Mouse (Mus musculus): ENCODE results near the gene Sorbs1. TPM values are rescaled to one million over a fixed set of nuclear protein-coding genes. Genes with fewer than 3 reads are reported as not detected.

The Sorbs1 gene
- total and polyA plus RNA-seq, 3 experiments: 2.1 to 6.2 (median 3.6) TPM

DNA sequence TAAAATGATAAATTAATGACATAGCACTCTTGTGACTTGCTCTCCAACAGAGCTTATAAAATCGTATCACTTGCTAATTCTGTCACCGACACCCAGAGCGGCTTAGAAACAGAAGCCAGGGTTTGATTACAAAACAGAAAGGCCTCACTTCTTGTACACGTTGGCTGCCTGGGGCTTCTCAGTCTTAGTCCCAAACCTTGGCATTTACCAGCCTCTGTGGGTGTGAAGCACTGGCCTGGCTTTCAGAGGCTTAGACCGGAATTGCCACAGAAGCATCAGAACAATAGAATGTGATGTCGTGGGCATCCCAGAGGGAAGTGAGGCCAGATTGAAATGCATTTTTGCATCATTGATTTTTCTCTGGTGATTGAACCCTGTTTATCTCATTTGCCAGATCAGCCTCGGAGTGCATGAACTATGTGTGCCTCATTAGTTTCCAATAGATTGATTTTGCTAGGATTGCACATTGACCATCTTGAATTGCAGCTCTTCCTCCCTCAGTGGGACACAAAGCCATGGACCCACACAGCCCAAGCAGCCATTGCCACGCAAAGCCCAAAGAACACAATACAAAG is 9.9 kb upstream of the Sorbs1 start:
- dilution Hi-C loops (cut with MboI; ENCODE audit: extremely low pct_ligation_motif_present, extremely low pct_unique_long_range_greater_than_20kb, low sequenced_read_pairs) (no loop called here), in situ Hi-C loops (cut with MboI; ENCODE audit: low pct_ligation_motif_present, low pct_unique_long_range_greater_than_20kb, low sequenced_read_pairs) (no loop called here)

DNA sequence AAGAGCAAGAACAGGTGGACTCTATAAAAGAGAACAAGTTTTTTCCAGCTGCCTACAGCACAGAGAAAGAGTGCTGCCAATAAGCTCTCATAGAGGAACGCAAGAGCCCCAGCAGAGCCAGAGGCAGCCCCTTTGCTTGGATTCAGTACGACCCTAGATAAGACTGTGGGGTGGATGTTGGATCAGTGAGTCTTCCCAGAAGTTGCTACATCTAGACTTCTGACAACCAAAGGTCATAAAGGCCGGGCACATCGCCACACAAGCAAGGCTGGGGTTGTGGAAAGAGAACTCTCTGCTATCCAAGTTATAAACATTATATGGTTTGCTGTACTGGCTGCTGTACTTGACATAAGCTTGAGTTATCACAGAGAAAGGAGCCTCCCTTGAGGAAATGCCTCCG is 6.8 kb upstream of the Sorbs1 start:
- no peak overlapping the region for H3K4me3 ChIP-seq (replicated peaks in 1 of 3; ENCODE audit: low read depth in 2 of 3, low read length in 2 of 3, poor library complexity in 1 of 3)
- H3K27me3 ChIP-seq (replicated peaks): no peaks in the 10 kb centered on the region
- H3K4me1 ChIP-seq (ENCODE audit: control insufficient read depth in 1 of 2, insufficient read depth in 2 of 2): no peaks in the 10 kb centered on the region
- dilution Hi-C loops (cut with MboI; ENCODE audit: extremely low pct_ligation_motif_present, extremely low pct_unique_long_range_greater_than_20kb, low sequenced_read_pairs): no loop called here
- H3K79me2 ChIP-seq (replicated peaks; ENCODE audit: control insufficient read depth, extremely low read depth, insufficient read depth, poor library complexity, severe bottlenecking): no peaks in the 10 kb centered on the region
- DNase-seq (ENCODE audit: extremely low read depth): no peak
- no peaks in the 10 kb centered on the region for H3K9me3 ChIP-seq (replicated peaks; ENCODE audit: low read length)
- H3K27ac ChIP-seq (ENCODE audit: insufficient read depth, low read depth): no peak overlapping the region
- H3K9ac ChIP-seq (ENCODE audit: insufficient read depth, low read depth): no peak overlapping the region
- no peaks in the 10 kb centered on the region for H3K36me3 ChIP-seq (replicated peaks in 1 of 2; ENCODE audit: control insufficient read depth in 1 of 2, insufficient read depth in 1 of 2, low read length in 1 of 2)
- in situ Hi-C loops (cut with MboI; ENCODE audit: low pct_ligation_motif_present, low pct_unique_long_range_greater_than_20kb, low sequenced_read_pairs): no loop called here
- TF ChIP-seq E2F4 (IDR thresholded peaks at IDR 0.05; ENCODE audit: insufficient replicate concordance, low read depth, low read length) (no peak), NRF1 (IDR thresholded peaks at IDR 0.05; ENCODE audit: low read depth, low read length) (no peak), JUND (conservative IDR thresholded peaks at IDR 0.05; ENCODE audit: low read depth, low read length) (no peak), IRF4 (IDR thresholded peaks at IDR 0.05; ENCODE audit: low read depth, low read length) (no peak), RCOR1 (conservative IDR thresholded peaks at IDR 0.05; ENCODE audit: low read depth, low read length) (no peak), CHD2 (IDR thresholded peaks at IDR 0.05; ENCODE audit: low read length) (no peak)
- no peak overlapping the region for H3K4me2 ChIP-seq (ENCODE audit: insufficient read depth, low read depth, poor library complexity, severe bottlenecking)

More for the DNA sequence above, 9.9 kb upstream of the Sorbs1 start:
- Histone ChIP-seq H3K9me3 (replicated peaks; ENCODE audit: low read length) (no peaks in the 10 kb centered on the region), H3K4me1 (ENCODE audit: control insufficient read depth in 1 of 2, insufficient read depth in 2 of 2) (no peaks in the 10 kb centered on the region), H3K27ac (ENCODE audit: insufficient read depth, low read depth) (no peak overlapping the region), H3K36me3 (replicated peaks in 1 of 2; ENCODE audit: control insufficient read depth in 1 of 2, insufficient read depth in 1 of 2, low read length in 1 of 2) (no peaks in the 10 kb centered on the region), H3K9ac (ENCODE audit: insufficient read depth, low read depth) (no peak overlapping the region), H3K4me3 (replicated peaks in 1 of 3; ENCODE audit: low read depth in 2 of 3, low read length in 2 of 3, poor library complexity in 1 of 3) (no peak overlapping the region), H3K4me2 (ENCODE audit: insufficient read depth, low read depth, poor library complexity, severe bottlenecking) (no peak overlapping the region), H3K27me3 (replicated peaks) (no peaks in the 10 kb centered on the region), H3K79me2 (replicated peaks; ENCODE audit: control insufficient read depth, extremely low read depth, insufficient read depth, poor library complexity, severe bottlenecking) (no peaks in the 10 kb centered on the region)
- no peak for DNase-seq (ENCODE audit: extremely low read depth)
- TF ChIP-seq PAX5 (IDR thresholded peaks at IDR 0.05; ENCODE audit: low read length): no peak
- no peak for TF ChIP-seq MXI1 (IDR thresholded peaks at IDR 0.05; ENCODE audit: low read depth, low read length)
- no peak for TF ChIP-seq KAT2A (IDR thresholded peaks at IDR 0.05; ENCODE audit: insufficient replicate concordance, low read length)
- no peak for TF ChIP-seq HCFC1 (IDR thresholded peaks at IDR 0.05; ENCODE audit: low read depth, low read length)
- no peak for TF ChIP-seq BHLHE40 (IDR thresholded peaks at IDR 0.05; ENCODE audit: low read depth, low read length)
- no peak for TF ChIP-seq USF1 (IDR thresholded peaks at IDR 0.05; ENCODE audit: low read depth, low read length)
- no peak for TF ChIP-seq JUND (conservative IDR thresholded peaks at IDR 0.05; ENCODE audit: low read depth, low read length)
- no peak for TF ChIP-seq ZC3H11A (IDR thresholded peaks at IDR 0.05; ENCODE audit: low read depth, low read length)
- no peak for TF ChIP-seq SMC3 (IDR thresholded peaks at IDR 0.05; ENCODE audit: low read depth, low read length)

Data from CH12.LX (cell line).